Mouse (Mus musculus) CH12.LX (cell line): ENCODE data around the gene Tmc8. TPM values are rescaled to one million over a fixed set of nuclear protein-coding genes. Genes with fewer than 3 reads are reported as not detected.

Experiments used
- DNase-seq: peaks from one replicate; pipeline ENCODE4 v3.0.0-alpha.2; 2013; ENCODE audit errors: extremely low read depth
- H3K27ac ChIP-seq: 2 replicates; pipeline ENCODE4 v1.5.1; 2012; ENCODE audit warnings: low read depth, mild to moderate bottlenecking, control low read depth, moderate library complexity; ENCODE audit not compliant: insufficient read depth
- H3K27me3 ChIP-seq: replicated peaks from 2 replicates; pipeline ENCODE3; 2012; ENCODE audit warnings: inconsistent platforms
- H3K36me3 ChIP-seq, 2 experiments: replicated peaks in 1 of 2; 2 replicates each; pipeline versions ENCODE3 to v1.6.1; 2012; ENCODE audit warnings: inconsistent platforms in 1 of 2, low read length in 1 of 2, mild to moderate bottlenecking in 1 of 2, mixed read lengths in 1 of 2, moderate library complexity in 1 of 2; ENCODE audit not compliant: control insufficient read depth in 1 of 2, insufficient read depth in 1 of 2
- H3K4me1 ChIP-seq, 2 experiments: 2 replicates each; pipeline ENCODE4 v1.6.1; 2012; ENCODE audit warnings: inconsistent platforms in 1 of 2, moderate library complexity in 1 of 2; ENCODE audit not compliant: insufficient read depth in 2 of 2, control insufficient read depth in 1 of 2
- H3K4me2 ChIP-seq: 2 replicates; pipeline ENCODE4 v1.6.1; 2012; ENCODE audit warnings: low read depth, mild to moderate bottlenecking, control low read depth; ENCODE audit not compliant: poor library complexity, insufficient read depth, severe bottlenecking
- H3K4me3 ChIP-seq, 3 experiments: fragments of 150-350 bp in 1 of 3; sonication (generic) in 1 of 3; replicated peaks in 1 of 3; 2 replicates each; pipeline versions ENCODE3 to v1.5.1; 2011 to 2012; ENCODE audit warnings: low read depth in 2 of 3, low read length in 2 of 3, mild to moderate bottlenecking in 2 of 3, moderate library complexity in 2 of 3, control low read depth in 1 of 3, improper control_type of control experiment in 1 of 3, inconsistent platforms in 1 of 3, mixed read lengths in 1 of 3; ENCODE audit not compliant: poor library complexity in 1 of 3
- H3K79me2 ChIP-seq: replicated peaks from 2 replicates; pipeline ENCODE4 v1.6.1; 2012; ENCODE audit warnings: mild to moderate bottlenecking, moderate library complexity; ENCODE audit not compliant: control insufficient read depth, poor library complexity, insufficient read depth, severe bottlenecking; ENCODE audit errors: extremely low read depth
- H3K9ac ChIP-seq: 2 replicates; pipeline ENCODE4 v1.6.1; 2012; ENCODE audit warnings: low read depth, mild to moderate bottlenecking, control low read depth, moderate library complexity; ENCODE audit not compliant: insufficient read depth
- H3K9me3 ChIP-seq: replicated peaks from 2 replicates; pipeline ENCODE3; 2012; ENCODE audit warnings: low read length, inconsistent platforms, mixed read lengths
- CTCF ChIP-seq, 2 experiments: IDR thresholded peaks in 1 of 2; conservative IDR thresholded peaks in 1 of 2; 2 replicates each; pipeline ENCODE4 v1.5.1; 2011 to 2012; ENCODE audit warnings: low read depth in 2 of 2, low read length in 2 of 2, improper control_type of control experiment in 1 of 2, inconsistent platforms in 1 of 2, mild to moderate bottlenecking in 1 of 2, moderate library complexity in 1 of 2
- E2F4 ChIP-seq: IDR thresholded peaks from 2 replicates; pipeline ENCODE4 v1.6.1; 2011; ENCODE audit warnings: low read depth, low read length, improper control_type of control experiment; ENCODE audit not compliant: insufficient replicate concordance
- MAFK ChIP-seq: IDR thresholded peaks from 2 replicates; pipeline ENCODE4 v1.6.1; 2011; ENCODE audit warnings: low read length, improper control_type of control experiment; ENCODE audit not compliant: insufficient replicate concordance
- MAX ChIP-seq: IDR thresholded peaks from 2 replicates; pipeline ENCODE4 v1.6.1; 2011; ENCODE audit warnings: low read length, improper control_type of control experiment
- MAZ ChIP-seq: IDR thresholded peaks from 2 replicates; pipeline ENCODE4 v1.6.1; 2012; ENCODE audit warnings: low read depth, mild to moderate bottlenecking, inconsistent platforms, low read length, improper control_type of control experiment, moderate library complexity
- MEF2A ChIP-seq: IDR thresholded peaks from 2 replicates; pipeline ENCODE4 v1.6.1; 2014; ENCODE audit warnings: low read depth, mild to moderate bottlenecking, inconsistent platforms, low read length, improper control_type of control experiment, borderline replicate concordance
- MYC ChIP-seq: IDR thresholded peaks from 2 replicates; pipeline ENCODE4 v1.6.1; 2011; ENCODE audit warnings: low read depth, mild to moderate bottlenecking, improper control_type of control experiment, low read length
- NELFE ChIP-seq: IDR thresholded peaks from 2 replicates; pipeline ENCODE4 v1.6.1; 2011; ENCODE audit warnings: low read depth, low read length, improper control_type of control experiment
- RCOR1 ChIP-seq: conservative IDR thresholded peaks from 2 replicates; pipeline ENCODE4 v1.6.1; 2012; ENCODE audit warnings: low read depth, mild to moderate bottlenecking, inconsistent platforms, low read length, improper control_type of control experiment
- USF2 ChIP-seq: conservative IDR thresholded peaks from 2 replicates; pipeline ENCODE4 v1.6.1; 2011; ENCODE audit warnings: low read depth, low read length, improper control_type of control experiment
- dilution Hi-C: fragments of 300-500 bp; cut with MboI; formaldehyde crosslinking; loops from 2 replicates; pipeline ENCODE4 v1.14.3; 2020; ENCODE audit warnings: low sequenced_read_pairs; ENCODE audit not compliant: extremely low pct_unique_long_range_greater_than_20kb, extremely low pct_ligation_motif_present
- in situ Hi-C: fragments of 300-500 bp; cut with MboI; formaldehyde crosslinking; loops from 3 replicates; pipeline ENCODE4 v1.14.3; 2019; ENCODE audit warnings: low sequenced_read_pairs, low pct_ligation_motif_present, low pct_unique_long_range_greater_than_20kb, mixed read lengths
- polyA plus RNA-seq: library from polyadenylated mRNA; unstranded; fragments of >175 nt; gene quantifications from 2 replicates; pipeline ENCODE4 v1.2.1, GENCODE M21; 2012; ENCODE audit warnings: low read depth; ENCODE audit not compliant: insufficient read length
- total RNA-seq, 2 experiments: library from RNA; depleted of rRNA; stranded (reverse); fragments of 300-350 nt in 1 of 2; fragments of >200 nt in 1 of 2; gene quantifications; 2 replicates each; pipeline ENCODE4 v1.2.3; 2012 to 2014

Tmc8 gene
- total and polyA plus RNA-seq, 3 experiments, result 2.2 to 9.8 (median 6.1) TPM

DNA sequence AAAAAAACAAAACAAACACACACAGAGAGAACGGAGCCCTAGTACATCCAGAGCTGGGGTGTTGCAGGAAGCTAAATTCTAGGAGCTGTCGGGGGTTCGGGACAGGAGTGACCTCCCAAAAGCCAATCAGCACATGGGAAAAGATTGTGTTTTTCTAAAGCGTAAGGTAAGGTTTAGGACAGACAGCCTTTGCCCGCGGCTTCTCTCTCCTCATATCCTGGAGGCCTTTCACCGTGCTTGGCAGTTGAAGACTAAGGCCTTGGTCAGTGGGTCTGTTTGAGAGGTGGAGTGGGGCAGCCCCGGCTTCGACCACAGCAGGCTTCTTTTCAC lies 794 bp downstream of the Tmc8 start:
- 0 out of 2 replicates have a peak, but pooled peaks have one; percentile 9 for TF ChIP-seq NELFE
- TF ChIP-seq MAZ, result no peak
- Histone ChIP-seq H3K79me2 (no peaks in the 10 kb centered on the region), H3K27me3 (no peaks in the 10 kb centered on the region), H3K27ac (no peak overlapping the region), H3K4me1 (peaks cover 8 to 51% of the 10 kb centered on the region in 2 experiments; a peak in 3 of 4 replicates), H3K9ac (no peak overlapping the region), H3K4me3 (peak overlapping the region; percentile 6 to 94 (median 17)), H3K4me2 (0 out of 2 replicates have a peak overlapping the region, but pooled peaks have one; percentile 1), H3K36me3 (peaks cover 5 to 44% of the 10 kb centered on the region in 2 experiments), H3K9me3 (no peaks in the 10 kb centered on the region)
- DNase-seq, result no peak
- in situ Hi-C loops (no loop called here), dilution Hi-C loops (no loop called here)

DNA sequence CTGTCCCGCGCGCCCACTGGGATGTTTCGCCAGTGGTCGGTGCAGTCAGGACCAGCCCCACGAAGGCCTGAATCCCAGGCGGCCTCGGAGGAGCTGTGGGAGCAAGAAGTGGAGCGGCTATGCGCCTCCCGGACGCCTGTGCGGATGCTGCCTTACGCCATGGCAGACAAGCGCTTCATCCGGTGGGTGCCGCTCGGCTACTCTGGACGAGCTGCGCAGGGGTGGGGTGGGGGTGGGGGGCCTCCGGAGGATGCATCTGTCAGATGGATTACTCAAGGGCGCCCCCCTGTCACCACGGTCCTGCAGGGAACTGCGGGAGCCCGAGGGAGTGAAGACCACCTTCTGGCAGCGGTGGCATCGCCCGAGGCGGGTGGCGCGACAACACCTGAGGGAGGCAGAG lies 1.2 kb downstream of the Tmc8 start:
- DNase-seq, result no peak
- Histone ChIP-seq H3K36me3 (peaks cover 1 to 40% of the 10 kb centered on the region in 2 experiments), H3K4me1 (peaks cover 8 to 47% of the 10 kb centered on the region in 2 experiments; a peak in 3 of 4 replicates), H3K27me3 (no peaks in the 10 kb centered on the region), H3K9ac (no peak overlapping the region), H3K4me3 (peak overlapping the region in 2 of 3 experiments; percentile 6 to 94), H3K9me3 (no peaks in the 10 kb centered on the region), H3K4me2 (no peak overlapping the region), H3K79me2 (no peaks in the 10 kb centered on the region)
- in situ Hi-C loops (no loop called here), dilution Hi-C loops (no loop called here)
- no peak for TF ChIP-seq MAX
- TF ChIP-seq CTCF (conservative IDR thresholded peaks at IDR 0.05 in 1 of 2, IDR thresholded peaks at IDR 0.05 in 1 of 2; ENCODE audit: low read depth in 2 of 2, low read length in 2 of 2), result peak; percentile 6 to 59; a peak in 2 of 4 replicates
- TF ChIP-seq, all 38 proteins: peak for 1
- H3K27ac ChIP-seq, result no peak overlapping the region

DNA sequence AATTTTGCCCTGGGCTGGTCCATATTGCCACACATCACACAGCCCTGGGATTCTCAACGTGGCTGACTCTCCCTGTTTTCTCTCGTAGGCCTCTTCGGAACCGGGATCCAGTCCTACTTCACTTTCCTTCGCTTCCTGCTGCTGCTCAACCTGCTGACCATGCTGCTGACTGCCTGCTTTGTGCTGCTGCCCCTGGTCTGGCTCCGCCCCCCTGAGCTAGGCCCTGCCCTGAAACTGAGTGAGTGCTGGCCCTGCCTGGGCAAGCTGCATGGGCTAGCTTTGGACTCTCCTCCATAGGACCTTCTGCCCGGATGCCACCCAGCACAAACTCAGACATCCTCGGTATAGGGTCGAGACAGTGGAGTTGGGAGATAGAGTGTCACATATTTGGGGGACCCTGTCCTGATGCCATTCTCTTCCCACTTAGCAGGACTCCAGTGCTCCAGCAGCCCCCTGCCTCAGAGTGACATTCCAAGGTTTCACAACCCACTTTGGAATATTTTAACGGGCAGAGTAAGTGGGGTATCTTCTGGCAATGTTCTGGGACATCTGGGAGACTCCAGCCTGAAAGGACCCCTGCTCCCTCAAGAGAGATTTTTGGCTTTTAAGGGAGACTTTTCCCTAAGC lies 1.9 kb downstream of the Tmc8 start:
- dilution Hi-C loops (no loop called here), in situ Hi-C loops (no loop called here)
- no peak for TF ChIP-seq MYC
- no peak for TF ChIP-seq MEF2A
- no peak for TF ChIP-seq USF2
- no peak for TF ChIP-seq MAFK
- no peak for TF ChIP-seq RCOR1
- no peak for TF ChIP-seq E2F4
- no peak for TF ChIP-seq NELFE
- Histone ChIP-seq H3K36me3 (peaks cover 0 to 34% of the 10 kb centered on the region in 2 experiments), H3K4me3 (no peak overlapping the region), H3K27me3 (no peaks in the 10 kb centered on the region), H3K9me3 (no peaks in the 10 kb centered on the region), H3K9ac (no peak overlapping the region), H3K27ac (no peak overlapping the region), H3K79me2 (no peaks in the 10 kb centered on the region), H3K4me2 (no peak overlapping the region), H3K4me1 (peaks cover 8 to 43% of the 10 kb centered on the region in 2 experiments; a peak in 3 of 4 replicates)
- DNase-seq, result no peak
